In the genomic region with DNA sequence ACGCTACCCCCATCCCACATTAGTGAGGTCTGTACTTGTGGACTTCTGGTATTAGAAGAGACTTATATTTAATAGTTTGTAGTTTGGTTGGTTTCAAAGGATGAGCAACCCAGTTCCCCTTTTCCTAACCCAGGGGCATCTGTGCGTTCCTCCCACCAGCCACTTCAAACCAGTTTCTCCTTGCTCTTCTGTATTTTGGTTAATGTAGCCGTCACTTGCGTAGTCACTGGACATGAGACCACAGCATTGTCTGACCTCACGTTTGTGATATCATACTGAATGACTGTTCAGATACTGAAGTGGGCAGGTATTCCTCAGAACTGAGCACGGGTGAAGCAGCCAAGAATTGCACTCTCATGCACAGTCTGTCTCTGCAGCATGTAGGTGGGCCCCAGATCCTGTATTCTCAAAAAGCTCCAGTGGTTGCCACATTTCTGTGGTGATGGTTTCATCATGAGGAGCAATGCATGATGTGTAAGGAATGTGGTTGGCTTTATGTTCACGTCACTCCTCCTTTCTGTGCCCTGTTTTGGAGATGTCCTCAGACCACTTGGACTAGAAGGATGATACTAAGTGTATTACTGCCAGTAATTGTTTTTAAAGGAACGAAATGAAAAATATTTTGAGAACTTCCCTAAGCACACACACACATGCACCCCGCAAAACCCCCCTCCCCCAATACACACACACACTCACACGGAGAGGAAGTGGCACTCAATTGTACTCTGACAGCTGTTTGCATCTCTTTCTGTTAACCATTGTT, we compare ENCODE assay signal across 16 mouse cellular contexts.
A peak's percentile ranks its signal among the peaks of the same experiment; 100 is the strongest.
DNase-seq lines count a peak whose midpoint lies in the region; ATAC-seq and TF ChIP-seq lines count a peak whose summit lies in the region.
"Had no signal": no experiment of that assay in that cellular context is flagged by ENCODE, and none has a peak within 500 bp of the region (broad histone marks: within the 10 kb centered on the region; RNA-seq: fewer than 3 reads in every experiment).

No protein-coding gene starts in this region.

- no peaks in the 10 kb centered on the region for H3K36me3 ChIP-seq in spleen, adult 2 months (ENCODE audit: control insufficient read depth, insufficient read depth, low read length)
- H3K36me3 ChIP-seq in hindbrain, embryonic 16.5 days (ENCODE audit: control insufficient read depth, insufficient read depth, low read length): no peaks in the 10 kb centered on the region
- H3K36me3 ChIP-seq: limb, embryonic 13.5 days had no signal

- no peaks in the 10 kb centered on the region for H3K9me3 ChIP-seq in hindbrain, embryonic 16.5 days (ENCODE audit: control insufficient read depth, low read length)
- H3K9me3 ChIP-seq: limb, embryonic 13.5 days had no signal

- ATAC-seq in common myeloid progenitor, adult 5-6 weeks (replicated peaks; ENCODE audit: low read depth, poor library complexity, severe bottlenecking): peak; percentile 92
- no peak for ATAC-seq in hindbrain, embryonic 16.5 days
- ATAC-seq: intestine, postnatal 0 days had no signal

- H3K27me3 ChIP-seq in spleen, adult 2 months (ENCODE audit: control insufficient read depth, insufficient read depth, low read length): no peaks in the 10 kb centered on the region
- H3K27me3 ChIP-seq in hindbrain, embryonic 16.5 days (replicated peaks; ENCODE audit: control insufficient read depth, insufficient read depth, low read length): no peaks in the 10 kb centered on the region
- H3K27me3 ChIP-seq: limb, embryonic 13.5 days had no signal

- peaks cover 27% of the 10 kb centered on the region; the same call in 1 of the 2 replicates for H3K4me1 ChIP-seq in spleen, adult 2 months (ENCODE audit: control insufficient read depth, insufficient read depth, insufficient read length)
- H3K4me1 ChIP-seq in hindbrain, embryonic 16.5 days (ENCODE audit: control insufficient read depth, insufficient read depth, low read depth, low read length): no peaks in the 10 kb centered on the region
- H3K4me1 ChIP-seq: limb, embryonic 13.5 days had no signal

- H3K4me3 ChIP-seq in spleen, adult 2 months (ENCODE audit: extremely low read depth, insufficient read depth, insufficient read length): no peak overlapping the region
- H3K4me3 ChIP-seq in hindbrain, embryonic 16.5 days (ENCODE audit: low read length): no peak overlapping the region
- H3K4me3 ChIP-seq: left cerebral cortex, adult 2 months; limb, embryonic 13.5 days had no signal

- no peak for TF ChIP-seq CTCF in spleen, adult 2 months (IDR thresholded peaks at IDR 0.05; ENCODE audit: extremely low read depth, insufficient read depth, insufficient read length, insufficient replicate concordance)

- no peak for TF ChIP-seq POLR2A in spleen, adult 2 months (IDR thresholded peaks at IDR 0.05; ENCODE audit: low read depth, low read length)

- WGBS in spleen, adult 2 months: 21% methylated on average over 10 of the region's 10 CpGs
- 86% methylated on average over 10 of the region's 10 CpGs for WGBS in hindbrain, embryonic 16.5 days

- no peak overlapping the region for H3K9ac ChIP-seq in hindbrain, embryonic 16.5 days (ENCODE audit: low read depth, low read length)
- H3K9ac ChIP-seq: limb, embryonic 13.5 days had no signal

- peak; percentile 19 to 45 for DNase-seq in spleen, adult 2 months (ENCODE audit: low read depth in 1 of 2, low spot score in 2 of 2)
- no peak for DNase-seq in spleen, adult 12 weeks (ENCODE audit: low spot score)
- peak; percentile 63 to 64 for DNase-seq in natural killer cell, adult 2 months (ENCODE audit: low spot score in 2 of 2)
- DNase-seq in urinary bladder, postnatal 25 days (ENCODE audit: low spot score): no peak
- no peak for DNase-seq in adrenal gland, postnatal 4 days (ENCODE audit: low spot score in 2 of 2)
- DNase-seq: cerebellum, adult 18-20 months; heart, adult 18-20 months; heart, postnatal 36 days; kidney, postnatal 36 days; lung, postnatal 14 days; midbrain, embryonic 14.5 days had no signal

- H3K4me2 ChIP-seq in hindbrain, embryonic 16.5 days (ENCODE audit: low read length): no peak overlapping the region
- H3K4me2 ChIP-seq: limb, embryonic 13.5 days had no signal

- peak overlapping the region; percentile 62 for H3K27ac ChIP-seq in spleen, adult 2 months (ENCODE audit: insufficient read depth, low read length)
- H3K27ac ChIP-seq in hindbrain, embryonic 16.5 days (ENCODE audit: low read depth, low read length): no peak overlapping the region
- H3K27ac ChIP-seq: left cerebral cortex, adult 2 months; limb, embryonic 13.5 days had no signal

Comparison
In these comparisons a context has a peak if more than half of its experiments do, and no peak if none do; other contexts are left out.
1. DNase-seq: peak in spleen, adult 2 months (2 of 2) and natural killer cell, adult 2 months (2 of 2); none in spleen, adult 12 weeks (single experiment), urinary bladder, postnatal 25 days (single experiment) and adrenal gland, postnatal 4 days (0 of 2).